Mouse (Mus musculus) erythroblast, adult 5-6 weeks (primary cell): Measurements from ENCODE around the gene Dclk1. TPM values are rescaled to one million over a fixed set of nuclear protein-coding genes. Genes with fewer than 3 reads are reported as not detected.

Experiments used
- ATAC-seq: replicated peaks from 2 replicates; pipeline ENCODE4 v1.8.0; 2016; ENCODE audit warnings: moderate number of reproducible peaks, mild to moderate bottlenecking, moderate TSS enrichment, inconsistent platforms; ENCODE audit not compliant: poor library complexity, low FRiP score, severe bottlenecking
- total RNA-seq, 2 experiments: library from RNA; stranded (forward) in 1 of 2; stranded (reverse) in 1 of 2; fragments of 150-400 nt in 1 of 2; fragments of 200-764, 138-1000 nt in 1 of 2; gene quantifications; 2 replicates each; pipeline versions ENCODE4 v1.2.3 to v1.2.4; 2015 to 2017; ENCODE audit warnings: low replicate concordance in 2 of 2

Gene Dclk1
- total RNA-seq, 2 experiments from 2014 or later, result not detected

DNA sequence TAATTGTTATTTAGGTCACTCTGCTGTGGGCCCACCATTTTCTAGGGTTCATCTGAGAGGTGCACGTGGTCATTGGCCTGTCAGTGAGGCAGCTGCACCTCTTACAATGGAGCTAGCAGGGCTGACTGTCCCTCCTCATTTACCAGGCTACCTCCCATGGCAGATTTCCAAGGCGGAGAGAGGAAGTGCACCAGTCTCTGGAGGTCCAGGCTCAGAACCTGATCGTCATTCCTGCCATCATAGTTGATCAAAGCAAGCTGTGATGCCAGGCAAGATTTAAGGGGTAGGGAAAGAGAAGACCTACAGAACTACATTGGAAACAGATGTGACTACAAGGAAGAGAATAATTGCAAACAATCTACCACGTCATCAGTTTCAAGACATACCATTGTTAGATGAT, 308.8 kb downstream of the Dclk1 start:
- ATAC-seq, result no peak

DNA sequence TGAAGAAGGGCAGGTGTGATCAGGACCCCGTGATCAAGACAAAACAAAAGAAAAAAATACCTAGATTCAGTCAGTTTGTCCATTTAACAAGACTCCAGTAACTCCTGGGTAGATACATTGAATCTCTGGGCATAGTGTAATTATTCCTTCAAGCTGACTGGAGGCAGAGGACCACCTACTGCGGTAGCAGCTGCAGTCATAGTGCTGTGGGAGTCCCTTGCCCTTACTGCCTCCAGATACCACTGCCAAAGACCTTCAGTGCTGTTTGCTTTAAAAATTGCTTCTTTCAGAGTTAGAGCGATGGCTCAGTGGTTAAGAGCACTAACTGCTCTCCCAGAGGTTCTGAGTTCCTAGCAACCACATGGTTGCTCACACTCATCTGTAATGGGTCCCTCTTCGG, 309.7 kb downstream of the Dclk1 start:
- ATAC-seq, result no peak

DNA sequence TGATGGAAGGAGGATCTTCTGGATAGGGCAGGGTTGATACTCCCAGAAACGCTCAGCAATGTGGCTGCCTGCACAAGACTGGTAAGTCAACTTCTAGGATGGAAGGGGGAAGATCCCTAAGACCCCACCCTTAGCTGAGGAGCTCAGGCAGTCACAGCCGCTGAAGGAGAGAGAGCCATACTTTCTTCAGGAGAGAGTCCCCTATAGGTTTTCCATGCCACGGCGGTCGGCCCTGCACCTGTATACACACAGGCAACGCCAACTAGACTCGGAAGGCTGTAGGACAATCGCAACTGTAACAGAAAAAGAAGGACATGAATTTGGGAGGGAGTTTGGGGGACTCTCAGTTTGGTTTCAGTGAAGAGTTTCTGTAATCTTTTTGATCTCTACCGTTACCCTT, 310.9 kb downstream of the Dclk1 start:
- ATAC-seq, result no peak

DNA sequence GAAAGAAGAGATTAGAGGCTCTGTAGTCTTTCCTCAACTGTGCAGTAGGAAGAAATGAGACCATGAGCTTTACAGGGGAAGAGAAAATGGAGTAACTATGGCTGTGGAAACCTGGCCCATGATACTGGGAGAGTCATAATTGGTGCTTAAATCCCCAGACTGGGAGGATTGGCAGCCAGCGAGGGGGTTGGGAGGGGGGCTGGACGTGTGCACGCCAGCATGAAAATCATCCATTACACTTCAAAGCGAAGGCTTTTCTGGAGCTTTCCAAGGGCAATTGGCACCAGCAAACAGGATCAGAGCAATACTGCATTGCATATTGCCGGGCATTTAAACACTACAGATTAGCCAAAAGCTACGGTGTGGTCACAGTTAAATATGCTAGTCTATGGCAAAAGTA, 313.7 kb downstream of the Dclk1 start:
- ATAC-seq, result no peak

DNA sequence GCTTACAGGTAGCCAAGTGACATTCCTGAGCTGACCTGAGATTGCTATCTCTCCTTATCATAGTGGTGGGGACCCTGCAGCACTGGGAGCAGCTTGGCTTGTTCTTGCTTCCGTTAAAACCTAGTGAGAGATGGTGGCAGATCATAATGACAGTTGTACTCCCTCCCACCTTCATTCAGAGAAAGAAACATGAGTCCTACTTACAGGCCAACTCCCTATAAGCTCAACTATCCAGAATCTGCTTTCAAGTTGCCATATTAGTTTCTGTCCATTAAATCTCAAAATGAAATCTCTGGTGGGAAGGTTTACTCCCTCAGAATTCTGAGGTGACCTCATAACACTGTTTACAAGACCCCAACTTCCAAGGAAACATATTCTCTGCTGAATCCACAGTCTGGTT, 316.4 kb downstream of the Dclk1 start:
- ATAC-seq, result no peak

DNA sequence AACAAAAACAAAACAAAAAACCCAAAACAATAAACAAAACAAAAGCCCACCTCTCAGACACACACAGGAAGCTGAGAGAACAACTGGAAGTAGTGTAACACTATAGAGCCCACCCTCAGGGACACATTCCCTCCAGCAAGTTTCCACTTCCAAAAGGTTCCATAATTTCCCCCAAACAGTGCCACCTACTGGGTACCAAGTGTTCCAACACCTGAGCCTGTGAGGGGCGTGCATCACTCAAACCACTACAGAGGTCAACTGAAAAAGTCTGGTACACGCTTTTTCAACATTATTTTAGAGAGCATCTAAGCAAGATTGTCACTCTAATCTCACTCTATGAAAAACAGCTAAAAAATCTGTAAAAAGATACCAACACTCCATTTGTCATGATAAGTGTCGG, 325.3 kb downstream of the Dclk1 start:
- ATAC-seq, result no peak

DNA sequence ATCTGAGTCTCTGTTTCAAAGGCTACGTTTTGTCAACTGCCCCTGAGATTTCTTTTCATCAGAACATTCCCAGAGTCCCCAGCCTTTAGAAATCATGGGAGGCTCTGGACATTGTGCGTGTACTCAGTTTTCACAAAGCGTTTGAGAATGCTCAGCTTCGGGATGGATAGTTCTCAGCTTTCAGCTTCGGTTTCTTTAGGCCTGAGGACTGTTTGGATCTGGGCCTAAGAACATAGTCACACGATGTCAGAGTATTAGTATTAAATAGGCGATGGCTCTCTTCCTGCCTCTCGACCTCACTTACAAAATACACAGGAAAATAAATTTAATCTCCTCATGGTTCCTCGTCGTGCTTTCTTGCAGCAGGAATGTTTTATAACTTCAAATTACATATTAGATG, 327.4 kb downstream of the Dclk1 start:
- ATAC-seq, result no peak

DNA sequence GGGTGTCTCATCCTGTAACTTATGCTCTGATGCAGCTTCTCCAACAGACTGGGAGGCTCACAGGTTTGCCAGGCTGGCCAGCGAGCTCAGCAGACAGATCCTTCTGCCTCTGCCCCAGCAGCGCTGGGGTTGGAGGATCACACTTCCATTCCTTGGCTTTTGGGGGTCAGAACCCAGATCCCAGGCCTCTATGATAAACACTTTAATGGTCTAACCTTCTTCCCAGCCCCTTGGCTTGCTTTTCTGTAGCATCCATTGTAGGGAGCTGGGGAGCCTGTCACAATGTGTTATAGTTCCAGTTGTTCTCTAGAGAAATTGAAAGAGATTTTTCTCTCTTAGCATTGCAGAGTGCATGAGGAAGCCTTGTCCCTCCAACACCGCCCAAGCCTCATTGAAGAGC, 328.9 kb downstream of the Dclk1 start:
- ATAC-seq, result no peak

DNA sequence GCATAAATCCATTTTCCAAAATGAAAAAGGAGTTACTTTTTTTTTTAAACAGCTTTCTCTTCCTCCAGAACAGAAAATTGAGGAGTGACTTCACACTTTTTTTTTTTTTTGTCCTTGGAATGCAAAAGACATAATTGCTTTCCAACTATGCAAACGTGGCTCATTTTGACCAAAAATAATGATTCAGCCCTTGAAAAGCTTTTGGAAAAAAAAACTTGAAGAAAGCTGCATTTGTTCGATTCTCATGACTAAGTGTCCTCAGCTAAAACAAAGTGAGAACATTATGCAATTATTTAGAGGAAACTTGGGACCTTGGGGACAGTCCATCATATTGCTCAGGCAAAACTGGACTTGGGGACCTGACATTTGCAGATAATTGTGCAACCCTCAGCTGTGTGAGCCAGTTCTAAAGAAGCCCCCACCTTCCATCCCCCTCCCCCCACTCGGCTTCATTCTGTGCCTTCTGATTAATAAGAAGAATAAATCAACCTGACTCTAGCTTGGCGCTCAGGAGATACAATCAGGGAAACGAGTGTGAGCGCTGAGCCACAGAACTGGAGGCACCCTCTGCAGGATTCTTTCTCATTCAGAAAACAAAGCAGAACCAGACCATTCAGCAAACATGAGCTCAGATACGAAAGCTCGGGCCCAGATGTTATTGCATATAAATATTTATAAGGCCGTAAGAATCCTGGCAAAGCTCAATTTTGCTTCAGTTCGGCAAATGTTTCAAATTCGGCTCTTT, 329.6 kb downstream of the Dclk1 start:
- no peak for ATAC-seq

DNA sequence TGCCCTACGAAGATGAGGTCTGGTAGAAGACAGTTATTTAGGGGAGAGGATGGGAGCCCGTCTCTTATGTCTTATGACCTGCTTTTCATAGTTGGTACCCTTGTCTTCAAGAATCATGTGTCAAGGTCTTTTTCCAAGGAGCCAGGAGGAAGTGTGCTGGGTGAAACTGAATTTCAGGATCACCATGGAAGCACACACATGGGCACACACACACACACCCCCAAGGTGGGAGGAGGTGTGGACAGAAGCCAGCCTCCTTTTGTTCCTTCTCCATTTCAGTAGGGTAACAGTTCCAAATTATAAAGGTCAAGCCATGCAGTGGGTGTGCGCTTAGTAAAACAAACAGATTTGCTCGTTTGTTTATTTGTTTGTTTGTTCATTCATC, 330.1 kb downstream of the Dclk1 start:
- no peak for ATAC-seq

DNA sequence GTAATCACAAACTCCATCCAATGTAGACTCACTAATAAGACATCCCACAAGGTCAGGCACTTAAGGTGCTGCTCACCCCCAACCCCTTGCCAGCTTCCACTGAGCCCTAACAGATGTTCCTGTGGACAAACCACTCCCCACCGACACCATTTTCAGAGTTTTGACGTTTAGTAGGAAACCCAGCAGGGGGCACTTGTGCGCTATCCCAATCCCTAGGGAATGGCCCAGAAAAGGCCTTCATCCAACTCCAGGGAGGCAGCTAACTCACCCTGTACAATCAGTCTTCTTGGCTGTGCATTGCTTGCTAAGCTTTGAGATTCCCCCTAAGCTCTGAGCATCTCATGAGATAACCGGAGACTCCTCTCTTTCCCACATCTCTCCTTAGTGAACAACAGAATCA, 331.8 kb downstream of the Dclk1 start:
- ATAC-seq, result no peak

DNA sequence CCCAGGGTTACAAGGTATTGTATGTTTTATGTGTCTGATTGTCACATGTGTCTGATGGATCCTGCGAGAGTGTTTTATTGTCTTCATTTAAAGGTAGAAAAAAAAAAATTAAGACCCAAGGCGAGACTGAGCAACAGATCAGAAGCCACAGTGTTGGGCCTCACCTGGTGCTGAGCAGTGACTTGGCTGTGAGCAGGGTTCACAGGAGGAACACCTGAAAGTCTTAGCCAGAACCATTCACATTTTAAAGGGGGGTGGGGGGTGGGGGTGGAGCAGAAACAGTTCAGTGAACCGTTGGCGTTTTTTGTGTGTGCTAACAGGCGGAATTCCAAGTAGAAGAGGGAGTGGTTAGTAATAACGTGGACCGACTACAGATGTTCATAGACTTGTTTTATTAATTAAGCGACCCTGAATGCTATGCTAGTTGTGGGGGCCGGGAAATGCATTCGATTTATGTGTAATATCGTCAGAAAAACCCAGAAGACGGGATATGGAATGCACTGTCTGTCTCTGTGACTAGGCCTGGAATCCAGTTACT, 345.3 kb downstream of the Dclk1 start:
- ATAC-seq, result no peak

DNA sequence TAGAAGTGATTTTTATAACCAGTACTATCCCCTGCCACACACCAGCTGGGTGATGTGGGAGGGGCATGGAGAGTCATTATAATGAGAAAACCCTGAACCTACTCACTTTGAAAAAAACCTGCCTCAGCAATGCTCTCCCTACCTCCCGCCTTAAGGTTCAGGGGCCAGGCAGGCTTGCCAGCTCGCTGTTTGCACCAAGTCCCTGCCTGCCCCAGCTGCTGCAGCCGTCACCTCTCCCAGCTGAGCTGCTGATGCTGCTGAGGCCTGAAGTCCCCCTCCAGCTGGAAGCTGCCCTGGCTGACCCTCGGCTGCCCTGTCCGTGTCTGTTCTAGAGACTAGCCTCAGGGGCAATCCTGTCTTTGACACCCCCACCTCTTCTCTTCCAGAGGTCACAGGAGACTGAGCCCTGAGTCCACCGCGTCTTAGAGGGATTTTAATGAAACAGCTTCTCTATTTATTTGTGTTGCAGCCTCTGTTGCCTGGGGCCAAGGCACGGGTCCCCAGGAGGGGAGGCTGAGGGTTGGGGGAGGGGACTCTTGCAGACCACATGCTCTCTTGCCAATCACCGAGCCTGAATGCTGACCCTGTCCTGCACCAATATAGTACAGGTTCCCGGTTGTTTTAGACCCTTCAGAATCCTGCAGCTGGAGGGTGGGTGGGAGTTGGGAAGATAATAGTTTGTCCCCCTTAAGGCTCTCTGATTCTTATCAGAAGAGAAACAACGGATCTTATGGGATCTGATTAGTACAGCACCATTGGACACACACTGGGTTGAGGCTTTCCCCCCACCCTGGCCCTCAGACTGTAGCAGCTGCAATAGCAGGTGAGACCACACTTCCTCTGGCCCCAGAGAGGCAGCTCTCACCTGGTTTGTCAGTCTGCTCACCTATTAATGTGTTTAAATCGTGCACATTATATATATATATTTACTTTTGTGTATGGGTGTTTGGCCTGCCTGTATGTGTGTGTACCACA, 346.1 kb downstream of the Dclk1 start:
- no peak for ATAC-seq

Other genes with a start within 250 kb of the Dclk1 start
- gene Ccna1, start 186.9 kb upstream of the Dclk1 start, total RNA-seq (2015; ENCODE audit: low replicate concordance), result not detected in 2 replicates
- not detected in 2 replicates for gene Ccna1, start 186.9 kb upstream of the Dclk1 start, total RNA-seq (2017; ENCODE audit: low replicate concordance)
- gene Spg20, start 130.3 kb upstream of the Dclk1 start, total RNA-seq (2015; ENCODE audit: low replicate concordance), result 3.1 and 3.7 TPM in 2 replicates
- 2.2 and 6.2 TPM in 2 replicates for gene Spg20, start 130.3 kb upstream of the Dclk1 start, total RNA-seq (2017; ENCODE audit: low replicate concordance)
- not detected in 2 replicates for gene Ccdc169, start 105.0 kb upstream of the Dclk1 start, total RNA-seq (2015; ENCODE audit: low replicate concordance)
- gene Ccdc169, start 105.0 kb upstream of the Dclk1 start, total RNA-seq (2017; ENCODE audit: low replicate concordance), result not detected in 2 replicates
- gene Sohlh2, start 60.3 kb upstream of the Dclk1 start, total RNA-seq (2015; ENCODE audit: low replicate concordance), result not detected in 2 replicates
- not detected in 2 replicates for gene Sohlh2, start 60.3 kb upstream of the Dclk1 start, total RNA-seq (2017; ENCODE audit: low replicate concordance)
- gene Gm21954, start 229.8 kb downstream of the Dclk1 start, total RNA-seq (2015; ENCODE audit: low replicate concordance), result not detected in 2 replicates
- not detected in 2 replicates for gene Gm21954, start 229.8 kb downstream of the Dclk1 start, total RNA-seq (2017; ENCODE audit: low replicate concordance)